Mouse (Mus musculus): ENCODE measurements around the gene Wdr48.

Wdr48 gene

DNA sequence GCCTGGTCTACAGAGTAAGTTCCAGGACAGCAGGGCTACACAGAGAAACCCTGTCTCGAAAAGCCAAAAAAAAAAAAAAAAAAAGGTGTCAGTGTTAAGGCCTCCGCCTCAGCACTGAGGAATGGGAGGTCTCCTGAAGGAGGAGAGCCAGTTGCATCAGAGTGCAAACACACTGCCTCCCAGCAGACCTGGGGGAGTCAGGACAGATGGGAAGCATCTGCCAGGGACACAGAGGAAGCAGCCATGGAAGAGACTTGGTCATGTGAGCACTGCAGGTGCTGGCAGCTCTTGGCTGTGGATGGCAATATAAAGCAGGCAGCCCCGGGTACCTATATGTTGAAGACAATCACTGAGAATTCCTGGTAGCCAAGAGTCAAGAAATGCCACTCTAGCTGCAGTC, 15.3 kb downstream of the Wdr48 start:
- Histone ChIP-seq H3K9me3 (ENCODE audit: low read length) (no peaks in the 10 kb centered on the region), H3K27me3 (ENCODE audit: insufficient read depth, low read length) (no peaks in the 10 kb centered on the region), H3K4me1 (replicated peaks; ENCODE audit: low read depth, low read length) (0 out of 2 replicates have a peak, but pooled peaks cover 4% of the 10 kb centered on the region), H3K4me3 (replicated peaks; ENCODE audit: low read length) (no peak overlapping the region), H3K36me3 (ENCODE audit: insufficient read depth, low read length) (peaks cover 98% of the 10 kb centered on the region)
- TF ChIP-seq POU5F1 (IDR thresholded peaks at IDR 0.05; ENCODE audit: borderline replicate concordance, low read length) (no peak), NANOG (IDR thresholded peaks at IDR 0.05; ENCODE audit: borderline replicate concordance, low read length) (no peak), CTCF (conservative IDR thresholded peaks at IDR 0.05; ENCODE audit: low read length) (no peak)

DNA sequence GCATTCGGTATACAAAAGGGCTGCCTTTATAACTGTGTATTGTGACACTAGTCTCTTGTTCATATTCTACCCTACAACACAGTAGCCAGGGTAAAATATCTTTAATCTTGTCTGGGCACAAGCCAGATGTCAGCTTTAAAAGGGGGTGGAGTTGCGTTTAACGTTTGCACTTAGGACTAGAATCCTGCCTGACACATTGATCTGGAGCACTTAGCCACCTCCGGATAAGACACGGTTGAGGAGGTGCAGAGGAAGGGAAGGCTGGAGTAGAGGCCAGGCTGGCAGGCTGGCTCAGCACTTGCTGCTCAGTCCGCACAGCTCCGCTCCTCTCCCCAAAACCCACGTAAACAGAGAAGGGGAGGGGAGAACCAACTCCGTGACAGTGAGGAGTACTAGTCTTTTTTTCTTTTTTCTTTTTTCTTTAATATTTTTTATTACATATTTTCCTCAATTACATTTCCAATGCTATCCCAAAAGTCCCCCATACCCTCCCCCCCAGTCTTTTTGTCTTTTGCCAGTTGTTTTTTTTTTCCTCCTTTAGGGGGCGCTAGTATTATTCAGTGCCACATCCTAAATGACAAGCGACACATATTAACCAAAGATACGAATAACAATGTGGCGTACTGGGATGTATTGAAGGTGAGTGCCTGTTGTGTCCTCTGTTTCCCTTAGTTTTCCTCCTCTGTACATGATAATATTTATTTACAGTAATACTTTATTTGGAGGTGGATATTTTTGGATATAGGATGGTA, 18.6 kb downstream of the Wdr48 start:
- H3K4me3 ChIP-seq (replicated peaks; ENCODE audit: low read length) = no peak overlapping the region
- H3K4me1 ChIP-seq (replicated peaks; ENCODE audit: low read depth, low read length) = 0 out of 2 replicates have a peak, but pooled peaks cover 4% of the 10 kb centered on the region
- H3K27me3 ChIP-seq (ENCODE audit: insufficient read depth, low read length) = no peaks in the 10 kb centered on the region
- no peak for TF ChIP-seq POU5F1 (IDR thresholded peaks at IDR 0.05; ENCODE audit: borderline replicate concordance, low read length)
- TF ChIP-seq CTCF (conservative IDR thresholded peaks at IDR 0.05; ENCODE audit: low read length) = peak; percentile 52
- peaks cover 98% of the 10 kb centered on the region for H3K36me3 ChIP-seq (ENCODE audit: insufficient read depth, low read length)
- no peaks in the 10 kb centered on the region for H3K9me3 ChIP-seq (ENCODE audit: low read length)

DNA sequence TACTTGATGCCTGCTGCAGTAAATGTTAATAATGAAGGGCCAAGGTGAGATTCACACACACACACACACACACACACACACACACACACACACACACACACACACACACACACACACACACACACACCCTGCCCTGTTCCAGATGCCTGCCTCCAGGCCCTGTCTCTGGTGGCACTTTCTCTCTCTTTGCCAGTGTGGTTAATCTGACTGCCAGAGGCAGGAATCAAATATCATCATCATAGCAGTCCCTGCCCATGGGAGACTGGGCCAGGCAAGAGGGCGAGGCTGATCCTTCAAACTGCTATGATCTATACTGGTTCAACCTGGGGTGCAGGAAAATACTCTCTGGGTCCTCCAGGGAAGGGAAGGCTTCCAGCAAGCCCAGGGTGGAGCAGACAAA, 25.2 kb downstream of the Wdr48 start:
- Histone ChIP-seq H3K4me1 (replicated peaks; ENCODE audit: low read depth, low read length) (no peaks in the 10 kb centered on the region), H3K4me3 (replicated peaks; ENCODE audit: low read length) (no peak overlapping the region), H3K36me3 (ENCODE audit: insufficient read depth, low read length) (peaks cover 98% of the 10 kb centered on the region), H3K27me3 (ENCODE audit: insufficient read depth, low read length) (no peaks in the 10 kb centered on the region), H3K9me3 (ENCODE audit: low read length) (no peaks in the 10 kb centered on the region)
- no peak for TF ChIP-seq CTCF (conservative IDR thresholded peaks at IDR 0.05; ENCODE audit: low read length)
- no peak for TF ChIP-seq POU5F1 (IDR thresholded peaks at IDR 0.05; ENCODE audit: borderline replicate concordance, low read length)
- TF ChIP-seq NANOG (IDR thresholded peaks at IDR 0.05; ENCODE audit: borderline replicate concordance, low read length) = no peak

DNA sequence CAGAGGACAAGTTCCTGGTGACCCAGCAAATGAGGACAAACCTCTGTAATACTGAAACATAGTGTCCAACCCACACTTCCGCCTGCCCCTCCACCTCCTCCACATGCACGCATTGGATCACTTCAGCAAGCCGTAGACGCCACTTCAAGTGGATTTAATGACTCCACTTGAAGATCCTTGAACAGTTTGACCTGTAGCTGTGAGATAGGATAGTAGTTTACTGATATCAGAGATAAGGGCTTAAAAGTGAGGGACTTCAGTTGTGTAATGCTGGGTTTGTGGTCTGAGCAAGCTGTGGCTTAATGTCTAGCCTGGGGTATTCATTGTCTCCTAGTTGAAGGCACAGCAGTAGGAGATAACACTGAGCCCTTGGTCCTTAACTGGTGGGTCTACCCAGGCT, 28.8 kb downstream of the Wdr48 start:
- no peaks in the 10 kb centered on the region for H3K27me3 ChIP-seq (ENCODE audit: insufficient read depth, low read length)
- H3K4me1 ChIP-seq (replicated peaks; ENCODE audit: low read depth, low read length) = peaks cover 31% of the 10 kb centered on the region
- H3K9me3 ChIP-seq (ENCODE audit: low read length) = no peaks in the 10 kb centered on the region
- H3K36me3 ChIP-seq (ENCODE audit: insufficient read depth, low read length) = peaks cover 98% of the 10 kb centered on the region
- H3K4me3 ChIP-seq (replicated peaks; ENCODE audit: low read length) = no peak overlapping the region
- TF ChIP-seq NANOG (IDR thresholded peaks at IDR 0.05; ENCODE audit: borderline replicate concordance, low read length) (no peak), CTCF (conservative IDR thresholded peaks at IDR 0.05; ENCODE audit: low read length) (no peak), POU5F1 (IDR thresholded peaks at IDR 0.05; ENCODE audit: borderline replicate concordance, low read length) (no peak)

DNA sequence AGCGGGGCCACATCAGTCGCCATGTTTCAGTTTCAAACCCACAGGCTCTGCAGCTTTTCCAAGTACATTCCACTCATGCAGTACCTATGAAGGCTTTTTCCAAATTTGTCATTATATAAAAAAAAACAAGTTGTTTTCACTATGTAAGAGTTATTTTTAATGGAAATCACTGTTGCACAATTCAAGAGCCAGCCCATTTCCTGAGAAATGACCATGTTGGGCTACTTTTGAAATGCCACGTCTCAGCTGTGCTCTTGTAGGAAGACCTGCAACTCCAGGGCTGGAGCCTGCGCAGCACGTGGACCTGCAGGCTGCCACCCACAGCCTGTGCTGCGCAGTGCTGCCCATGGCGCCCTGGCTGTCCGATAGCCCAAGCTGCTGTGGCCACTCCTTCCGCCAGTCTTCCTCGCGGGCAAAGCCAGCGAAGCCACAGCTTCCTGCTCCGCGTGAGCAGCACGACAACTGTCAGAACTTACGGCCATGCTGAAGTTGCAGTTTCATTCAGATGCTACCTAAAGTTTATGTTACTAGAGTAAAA, 30.5 kb downstream of the Wdr48 start:
- Histone ChIP-seq H3K4me3 (replicated peaks; ENCODE audit: low read length) (no peak overlapping the region), H3K27me3 (ENCODE audit: insufficient read depth, low read length) (no peaks in the 10 kb centered on the region), H3K36me3 (ENCODE audit: insufficient read depth, low read length) (peaks cover 98% of the 10 kb centered on the region), H3K9me3 (ENCODE audit: low read length) (no peaks in the 10 kb centered on the region), H3K4me1 (replicated peaks; ENCODE audit: low read depth, low read length) (peaks cover 31% of the 10 kb centered on the region)
- TF ChIP-seq NANOG (IDR thresholded peaks at IDR 0.05; ENCODE audit: borderline replicate concordance, low read length) = no peak
- TF ChIP-seq CTCF (conservative IDR thresholded peaks at IDR 0.05; ENCODE audit: low read length) = no peak
- no peak for TF ChIP-seq POU5F1 (IDR thresholded peaks at IDR 0.05; ENCODE audit: borderline replicate concordance, low read length)

DNA sequence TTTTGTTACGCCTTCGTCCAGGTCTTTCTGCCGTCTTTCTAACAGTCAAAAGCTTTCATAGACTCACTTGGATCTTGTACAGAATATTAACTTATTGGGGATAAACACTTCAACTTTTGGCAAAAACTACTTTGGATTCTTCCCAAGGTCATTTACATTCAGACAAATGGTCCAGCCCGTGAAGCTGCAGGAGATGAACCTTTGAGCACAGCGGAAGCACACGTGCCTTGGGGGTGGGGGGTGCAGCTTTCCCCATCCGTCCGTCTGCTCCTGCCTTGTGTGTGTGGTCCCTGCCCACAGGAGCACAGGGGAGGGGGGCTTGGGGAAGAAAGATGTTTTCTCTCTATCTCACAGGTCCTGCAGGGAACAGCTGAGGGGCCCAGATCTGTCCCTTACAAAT, 31.1 kb downstream of the Wdr48 start:
- H3K9me3 ChIP-seq (ENCODE audit: low read length) = no peaks in the 10 kb centered on the region
- H3K36me3 ChIP-seq (ENCODE audit: insufficient read depth, low read length) = peaks cover 98% of the 10 kb centered on the region
- TF ChIP-seq POU5F1 (IDR thresholded peaks at IDR 0.05; ENCODE audit: borderline replicate concordance, low read length) (no peak), CTCF (conservative IDR thresholded peaks at IDR 0.05; ENCODE audit: low read length) (no peak), NANOG (IDR thresholded peaks at IDR 0.05; ENCODE audit: borderline replicate concordance, low read length) (no peak)
- H3K27me3 ChIP-seq (ENCODE audit: insufficient read depth, low read length) = no peaks in the 10 kb centered on the region
- H3K4me1 ChIP-seq (replicated peaks; ENCODE audit: low read depth, low read length) = peaks cover 31% of the 10 kb centered on the region
- H3K4me3 ChIP-seq (replicated peaks; ENCODE audit: low read length) = no peak overlapping the region

DNA sequence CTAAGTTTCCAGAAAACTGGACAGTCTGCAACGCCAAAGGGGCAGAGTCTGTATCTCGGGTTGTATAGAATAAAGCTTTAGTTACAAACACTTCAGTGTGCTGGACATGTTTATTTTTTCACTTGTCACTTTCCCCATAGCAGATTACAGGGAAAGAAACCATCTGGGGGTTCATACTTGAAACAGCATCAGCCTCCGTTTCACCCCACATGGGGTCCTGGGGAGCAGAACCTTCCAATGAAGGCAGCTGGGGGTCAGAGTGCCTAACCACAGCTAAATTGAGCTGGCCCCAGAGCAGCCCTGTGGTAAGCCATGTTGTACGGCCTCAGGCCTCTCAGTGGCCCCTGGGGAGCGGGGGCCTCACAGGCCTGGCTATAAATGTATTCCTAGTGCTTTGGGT, 31.8 kb downstream of the Wdr48 start:
- Histone ChIP-seq H3K9me3 (ENCODE audit: low read length) (no peaks in the 10 kb centered on the region), H3K4me1 (replicated peaks; ENCODE audit: low read depth, low read length) (peaks cover 31% of the 10 kb centered on the region), H3K36me3 (ENCODE audit: insufficient read depth, low read length) (peaks cover 98% of the 10 kb centered on the region), H3K27me3 (ENCODE audit: insufficient read depth, low read length) (no peaks in the 10 kb centered on the region), H3K4me3 (replicated peaks; ENCODE audit: low read length) (no peak overlapping the region)
- TF ChIP-seq POU5F1 (IDR thresholded peaks at IDR 0.05; ENCODE audit: borderline replicate concordance, low read length) (no peak), CTCF (conservative IDR thresholded peaks at IDR 0.05; ENCODE audit: low read length) (no peak), NANOG (IDR thresholded peaks at IDR 0.05; ENCODE audit: borderline replicate concordance, low read length) (no peak)

DNA sequence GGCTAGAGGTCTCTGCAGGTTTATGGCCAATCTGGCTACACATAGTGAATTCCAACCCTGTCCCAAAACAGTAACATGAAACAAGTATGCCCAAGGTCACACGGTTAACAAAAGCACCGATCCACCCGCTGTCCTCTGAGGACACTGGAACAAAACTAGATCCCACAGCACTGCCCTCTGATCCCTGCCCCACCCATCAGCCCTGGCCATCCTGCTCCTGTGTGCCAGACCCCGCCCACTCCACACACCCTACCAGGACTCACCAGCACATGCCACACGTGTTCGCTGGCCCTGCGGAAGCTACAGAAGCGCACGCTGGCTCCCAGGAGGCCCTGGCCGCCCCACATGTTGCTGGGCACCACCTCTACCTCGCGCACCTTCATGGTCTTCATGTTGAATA, 37.7 kb downstream of the Wdr48 start:
- Histone ChIP-seq H3K4me3 (replicated peaks; ENCODE audit: low read length) (peak overlapping the region; percentile 29; the same call in 1 of the 2 replicates), H3K9me3 (ENCODE audit: low read length) (no peaks in the 10 kb centered on the region)
- TF ChIP-seq CTCF (conservative IDR thresholded peaks at IDR 0.05; ENCODE audit: low read length) (no peak), NANOG (IDR thresholded peaks at IDR 0.05; ENCODE audit: borderline replicate concordance, low read length) (no peak), POU5F1 (IDR thresholded peaks at IDR 0.05; ENCODE audit: borderline replicate concordance, low read length) (no peak)

More for the DNA sequence above, 37.7 kb downstream of the Wdr48 start:
- Histone ChIP-seq H3K27me3 (ENCODE audit: insufficient read depth, low read length) (no peaks in the 10 kb centered on the region), H3K36me3 (ENCODE audit: insufficient read depth, low read length) (peaks cover 65% of the 10 kb centered on the region), H3K4me1 (replicated peaks; ENCODE audit: low read depth, low read length) (peaks cover 51% of the 10 kb centered on the region)

All from E14TG2a.4 (cell line).